Mouse (Mus musculus) erythroblast, adult 5-6 weeks (primary cell): ENCODE measurements around the gene Eaf1. TPM values are rescaled to one million over a fixed set of nuclear protein-coding genes. Genes with fewer than 3 reads are reported as not detected.

Source experiments
- ATAC-seq: replicated peaks from 2 replicates; pipeline ENCODE4 v1.8.0; 2016; ENCODE audit warnings: moderate number of reproducible peaks, mild to moderate bottlenecking, moderate TSS enrichment, inconsistent platforms; ENCODE audit not compliant: poor library complexity, low FRiP score, severe bottlenecking
- total RNA-seq, 2 experiments: library from RNA; stranded (forward) in 1 of 2; stranded (reverse) in 1 of 2; fragments of 150-400 nt in 1 of 2; fragments of 200-764, 138-1000 nt in 1 of 2; gene quantifications; 2 replicates each; pipeline versions ENCODE4 v1.2.3 to v1.2.4; 2015 to 2017; ENCODE audit warnings: low replicate concordance in 2 of 2

The Eaf1 gene
- total RNA-seq, 2 experiments from 2014 or later = 8.2 to 10.4 TPM

DNA sequence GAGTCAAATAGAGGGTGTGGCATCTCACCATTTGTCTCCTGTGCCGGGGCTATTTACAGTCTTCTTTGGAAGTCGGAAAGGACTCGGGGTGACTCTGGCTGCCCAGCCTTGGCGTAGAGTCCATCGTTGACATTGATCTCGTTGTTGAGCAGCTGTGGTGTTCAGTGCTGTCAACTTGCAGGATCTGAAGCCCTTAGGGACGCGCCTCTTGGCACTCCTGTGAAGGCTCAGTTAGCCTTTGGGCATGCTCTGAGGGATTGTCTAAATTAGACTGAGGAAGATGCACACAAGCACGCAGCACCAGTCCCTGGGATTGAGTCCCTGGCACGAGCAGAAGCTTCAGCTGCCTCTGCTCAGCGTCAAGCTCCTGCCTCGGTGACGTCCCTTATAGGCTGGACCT lies 9.2 kb downstream of the Eaf1 start:
- no peak for ATAC-seq

DNA sequence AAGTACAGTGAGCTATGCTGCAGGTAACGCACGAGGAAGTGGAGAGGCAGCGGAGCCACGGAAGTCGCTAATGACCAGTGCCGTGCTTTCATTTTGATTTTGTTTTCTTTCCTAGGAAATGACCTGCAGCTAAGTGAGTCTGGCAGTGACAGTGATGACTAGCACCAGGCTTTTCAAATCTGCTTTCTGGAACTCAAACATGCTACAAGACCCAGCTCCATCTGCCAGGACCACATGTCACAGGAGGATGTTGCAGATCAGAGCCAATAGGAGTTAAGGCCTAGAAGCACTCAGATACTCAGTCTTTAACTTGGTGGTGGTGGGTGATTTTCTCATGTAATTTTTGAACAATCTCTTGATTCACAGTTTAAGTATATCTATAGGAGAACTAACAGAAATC lies 12.3 kb downstream of the Eaf1 start:
- ATAC-seq = no peak

DNA sequence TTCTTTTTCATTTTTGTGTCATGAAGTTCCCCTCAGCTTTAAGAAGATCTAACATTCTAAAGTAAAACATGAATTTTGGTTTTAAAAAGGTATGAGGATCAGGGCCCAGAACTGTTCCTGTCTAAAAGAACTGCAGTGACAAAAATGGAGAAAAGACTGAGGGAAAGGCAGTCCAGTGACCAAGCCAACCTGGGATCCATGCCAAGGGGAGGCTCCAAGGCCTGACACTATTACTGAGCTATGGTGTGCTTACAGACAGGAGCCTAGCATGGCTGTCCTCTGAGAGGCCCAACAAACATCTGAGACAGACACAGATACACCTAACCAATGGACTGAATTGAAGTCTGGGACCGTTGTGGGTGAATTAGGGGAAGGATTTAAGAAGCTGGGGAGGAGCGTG lies 15.7 kb downstream of the Eaf1 start:
- ATAC-seq = no peak

GRCm38 (mm10) chr14:31510322-31510721 lies 16.1 kb downstream of the Eaf1 start:
- ATAC-seq = no peak

- ATAC-seq = no peak
Measured at GRCm38 (mm10) chr14:31515895-31516294, 21.7 kb downstream of the Eaf1 start.

DNA sequence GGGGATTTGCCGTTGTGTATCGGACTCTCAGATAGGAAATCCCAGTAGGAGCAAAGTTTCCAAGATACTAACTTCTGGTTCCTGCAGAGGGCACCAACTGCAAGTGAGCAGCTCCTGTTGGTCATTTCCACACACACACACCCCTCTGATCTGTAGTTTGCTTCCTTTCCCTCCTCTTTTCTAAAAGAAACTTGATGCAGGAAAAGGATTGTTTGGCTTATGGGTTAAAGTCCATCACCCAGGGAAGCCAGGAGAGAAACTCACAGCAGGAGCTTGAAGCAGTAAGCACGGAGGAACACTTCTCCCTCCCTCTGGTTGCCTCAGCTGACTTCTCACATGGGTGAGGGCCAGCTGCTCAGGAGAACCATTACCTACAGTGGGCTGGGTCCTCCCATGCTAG lies 25.0 kb downstream of the Eaf1 start:
- no peak for ATAC-seq

DNA sequence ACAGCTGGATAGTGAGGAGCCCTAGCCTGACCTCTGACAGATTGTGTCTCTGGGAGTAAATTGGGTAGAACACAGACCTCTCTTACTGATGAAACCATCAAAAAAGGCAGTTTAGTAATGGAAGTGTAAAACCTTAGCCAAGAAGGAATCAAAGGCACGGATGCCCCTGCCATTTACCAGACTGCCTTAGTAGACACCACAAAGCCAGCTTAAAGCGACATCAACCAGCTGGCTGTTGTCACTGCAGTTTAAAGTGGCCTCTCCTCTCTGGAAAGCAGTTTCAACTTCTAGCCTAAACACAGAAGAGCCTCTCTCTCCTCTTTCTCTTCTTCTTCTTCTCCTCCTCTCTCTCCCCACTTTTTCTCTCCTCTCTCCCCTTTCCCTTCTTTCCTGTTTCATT lies 27.1 kb downstream of the Eaf1 start:
- ATAC-seq = no peak

- no peak for ATAC-seq
Measured at GRCm38 (mm10) chr14:31525040-31525810, 31.0 kb downstream of the Eaf1 start.

GRCm38 (mm10) chr14:31530847-31531246 lies 36.6 kb downstream of the Eaf1 start:
- no peak for ATAC-seq

- no peak for ATAC-seq
Measured at GRCm38 (mm10) chr14:31531506-31532148, 37.4 kb downstream of the Eaf1 start.

- ATAC-seq = no peak
Measured at GRCm38 (mm10) chr14:31532656-31533055, 38.5 kb downstream of the Eaf1 start.

GRCm38 (mm10) chr14:31537298-31537697 lies 43.1 kb downstream of the Eaf1 start:
- no peak for ATAC-seq

- ATAC-seq = no peak
Measured at GRCm38 (mm10) chr14:31543885-31544442, 49.8 kb downstream of the Eaf1 start.

GRCm38 (mm10) chr14:31555021-31555420 lies 60.8 kb downstream of the Eaf1 start:
- no peak for ATAC-seq

DNA sequence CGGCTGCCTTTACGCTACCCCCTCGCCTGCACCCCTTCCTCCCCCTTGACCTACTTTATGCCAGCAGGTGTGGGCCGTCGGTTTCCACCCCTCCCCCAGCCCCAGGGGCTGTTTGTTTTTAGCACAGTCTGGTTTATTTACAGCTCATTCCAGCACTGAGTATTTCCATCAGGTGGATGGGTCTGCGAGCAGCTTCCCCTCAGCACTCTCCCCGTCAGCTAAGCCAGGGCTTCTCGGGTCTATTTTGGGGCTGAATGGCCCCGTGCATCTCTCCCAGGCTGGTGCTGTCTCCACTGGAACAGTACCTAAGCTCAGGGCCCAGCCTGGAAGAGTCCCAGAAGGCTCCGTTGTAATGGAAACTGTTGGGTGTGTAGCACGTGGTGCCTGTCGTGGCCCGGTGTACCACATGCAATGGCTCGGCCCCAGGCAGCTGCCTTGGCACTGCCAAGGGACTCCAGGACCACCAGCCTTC lies 61.8 kb downstream of the Eaf1 start:
- ATAC-seq = no peak

DNA sequence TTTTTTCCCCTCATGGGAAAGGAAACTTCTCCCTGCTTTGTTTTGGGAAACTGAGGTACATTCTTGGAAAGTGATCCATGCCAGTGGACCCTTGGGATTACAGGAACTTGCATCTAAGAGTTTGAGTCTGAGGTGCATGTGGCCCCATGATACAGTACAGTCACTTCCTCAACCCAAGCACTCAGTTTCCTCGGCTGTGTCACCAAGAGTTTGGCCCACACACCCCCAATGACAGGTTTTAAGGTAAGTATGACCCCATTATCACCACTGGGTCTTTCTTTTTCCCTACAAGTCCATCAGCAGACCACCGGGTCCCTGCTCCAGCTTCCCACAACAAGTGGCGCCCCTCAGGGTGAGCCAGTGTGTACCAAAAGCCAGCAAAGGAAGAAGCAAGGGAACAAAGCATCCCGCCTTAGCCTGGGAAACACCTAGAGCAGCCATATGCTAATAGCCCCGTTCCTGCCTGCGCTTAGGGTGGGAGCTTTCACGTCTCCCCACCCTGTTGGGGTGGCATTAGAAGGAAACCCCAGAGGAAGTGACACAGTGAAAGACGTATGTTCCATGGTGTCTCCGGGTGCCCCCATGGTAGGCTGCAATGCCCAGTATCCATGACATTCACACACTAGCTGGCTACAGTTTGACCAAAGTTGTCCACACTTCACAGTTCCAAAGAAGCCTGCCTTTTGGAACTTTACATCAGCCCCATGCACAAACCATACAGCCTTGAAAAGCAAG lies 62.5 kb downstream of the Eaf1 start:
- ATAC-seq = no peak

GRCm38 (mm10) chr14:31557273-31557672 lies 63.1 kb downstream of the Eaf1 start:
- no peak for ATAC-seq

DNA sequence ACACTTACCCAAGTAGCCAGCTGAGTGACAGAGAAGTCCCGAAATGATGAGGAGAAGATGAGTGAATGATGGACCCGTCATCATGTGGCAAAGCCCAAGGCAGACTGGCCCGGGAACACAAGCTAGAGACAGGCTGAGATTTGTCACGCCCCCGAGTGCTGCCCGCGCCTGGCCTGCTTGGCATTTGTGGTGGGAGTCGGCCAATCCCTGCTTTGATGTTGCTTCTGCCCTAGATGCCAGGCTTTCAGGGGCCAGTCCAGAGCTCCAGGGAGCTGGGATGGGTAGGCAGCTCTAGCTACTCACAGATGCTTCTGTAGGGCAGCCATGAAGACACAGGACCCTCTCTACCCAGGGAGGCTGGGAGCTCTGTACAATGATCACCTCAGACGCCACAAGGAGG lies 63.6 kb downstream of the Eaf1 start:
- no peak for ATAC-seq

GRCm38 (mm10) chr14:31559216-31559615 lies 65.0 kb downstream of the Eaf1 start:
- no peak for ATAC-seq
